Mouse (Mus musculus) embryo, embryonic 10.5 days (tissue): ENCODE measurements around the gene 6330403K07Rik.

Experiments used
- DNase-seq: peaks from one replicate; pipeline ENCODE4 v3.0.0-alpha.2; 2015; ENCODE audit warnings: low spot score

The 6330403K07Rik gene

DNA sequence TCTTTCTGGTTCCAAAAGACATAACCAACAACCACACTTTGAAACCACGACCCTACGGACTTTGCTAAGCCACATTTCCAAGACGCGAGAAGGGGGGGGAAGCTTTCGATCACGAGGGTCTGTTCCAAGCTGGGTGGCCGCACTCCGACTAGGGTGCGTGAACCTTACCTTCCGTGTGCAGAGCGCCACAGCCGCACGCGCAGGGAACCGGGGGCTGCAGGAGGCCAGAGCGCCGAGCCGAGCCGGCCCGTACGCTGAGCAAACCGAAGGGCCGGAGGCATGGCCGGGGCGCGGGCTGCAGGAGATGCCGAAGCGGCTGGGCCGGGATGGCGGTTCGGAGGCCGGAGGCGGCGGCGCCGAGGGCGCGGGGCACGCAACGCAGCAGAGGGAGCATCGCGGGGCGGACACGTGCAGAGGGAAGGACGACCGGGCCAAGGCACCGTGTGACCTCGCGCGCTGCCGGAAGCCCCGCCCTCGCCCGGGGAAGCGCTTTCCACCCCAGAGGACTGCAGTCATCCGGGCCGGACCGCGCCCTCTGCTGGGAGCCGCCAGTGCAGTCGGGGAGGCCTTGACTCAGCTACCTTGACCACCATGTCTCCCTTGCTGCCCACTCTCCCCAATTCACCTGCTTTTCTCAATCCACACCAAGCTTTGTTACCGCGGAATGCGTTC is 50.6 kb downstream of the 6330403K07Rik start, which contains the start of gene C1qbp:
TSS of gene C1qbp (minus strand) at position 470 of the 672 bp plus-strand sequence.
- DNase-seq, result peak; percentile 91

DNA sequence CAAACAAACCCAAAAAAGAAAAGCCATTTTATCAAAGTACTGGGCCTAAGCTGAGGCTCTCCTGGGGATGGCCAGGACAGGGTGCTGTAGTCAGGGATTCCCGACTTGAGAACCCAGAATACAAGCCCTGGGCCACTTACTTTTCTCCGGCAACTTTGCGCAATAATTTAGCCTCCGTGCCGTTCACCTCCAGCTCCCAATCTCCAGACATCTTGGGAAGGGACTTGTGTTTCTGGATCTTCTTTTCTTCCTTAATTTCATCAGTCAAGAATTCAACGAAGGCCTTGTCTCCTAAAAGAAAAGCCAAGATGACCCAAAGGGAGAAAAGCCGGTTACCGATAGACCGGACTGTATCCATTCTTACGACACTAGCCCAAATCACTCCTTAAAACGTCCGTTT is 51.3 kb downstream of the 6330403K07Rik start:
- peak; percentile 1 for DNase-seq
